Mouse (Mus musculus) hindbrain, embryonic 11.5 days (tissue): ENCODE results near the gene Rpl36a-ps1. TPM values are rescaled to one million over a fixed set of nuclear protein-coding genes. Genes with fewer than 3 reads are reported as not detected.

ENCODE experiments used
- ATAC-seq: fragments of 200-750 bp; cut with Nextera tagmentation; 2 replicates; pipeline ENCODE4 v1.8.0; 2017; ENCODE audit warnings: mild to moderate bottlenecking, moderate TSS enrichment, moderate library complexity; ENCODE audit not compliant: low FRiP score
- DNase-seq: peaks from one replicate; pipeline ENCODE4 v3.0.0-alpha.2; 2015; ENCODE audit warnings: low spot score
- H3K27ac ChIP-seq: fragments of 300-500 bp; sonication (generic); 2 replicates; pipeline ENCODE4 v1.5.1; 2014; ENCODE audit warnings: mild to moderate bottlenecking, low read depth, low read length
- H3K27me3 ChIP-seq: fragments of 300-500 bp; sonication (generic); 2 replicates; pipeline ENCODE4 v1.6.1; 2014; ENCODE audit warnings: mild to moderate bottlenecking, low read length, moderate library complexity, mixed read lengths; ENCODE audit not compliant: control insufficient read depth, insufficient read depth
- H3K36me3 ChIP-seq: fragments of 300-500 bp; sonication (generic); 2 replicates; pipeline ENCODE4 v1.6.1; 2014; ENCODE audit warnings: mild to moderate bottlenecking, low read length, moderate library complexity, mixed read lengths; ENCODE audit not compliant: control insufficient read depth, insufficient read depth
- H3K4me1 ChIP-seq: fragments of 300-500 bp; sonication (generic); replicated peaks from 2 replicates; pipeline ENCODE4 v1.6.1; 2014; ENCODE audit warnings: low read length, mixed read lengths; ENCODE audit not compliant: control insufficient read depth, insufficient read depth
- H3K4me2 ChIP-seq: fragments of 300-500 bp; sonication (generic); replicated peaks from 2 replicates; pipeline ENCODE4 v1.6.1; 2014; ENCODE audit warnings: mild to moderate bottlenecking, low read depth, low read length
- H3K4me3 ChIP-seq: fragments of 300-500 bp; sonication (generic); 2 replicates; pipeline ENCODE4 v1.5.1; 2014; ENCODE audit warnings: low read depth, low read length
- H3K9ac ChIP-seq: fragments of 300-500 bp; sonication (generic); 2 replicates; pipeline ENCODE4 v1.6.1; 2014; ENCODE audit warnings: low read depth, low read length
- H3K9me3 ChIP-seq: fragments of 300-500 bp; sonication (generic); 2 replicates; pipeline ENCODE4 v1.6.1; 2016; ENCODE audit warnings: low read length; ENCODE audit not compliant: control insufficient read depth
- WGBS: fragments of 180-500 bp; shearing (Covaris S2); extraction: QIAGEN DNeasy Blood & Tissue Kit; methylation state at CpG from one replicate; pipeline ENCODE4 v1.1.7; 2014; 5-methylcytosine and 5-hydroxymethylcytosine counted together
- polyA plus RNA-seq: library from polyadenylated mRNA; unstranded; fragments of >200 nt; fragmentation: Nextera tagmentation; extraction: Ambion mirVana; gene quantifications from 2 replicates; pipeline ENCODE4 v1.2.1, GENCODE M21; 2014

The Rpl36a-ps1 gene
- polyA plus RNA-seq, 1 experiment from 2014 or later: 1.2 TPM

DNA sequence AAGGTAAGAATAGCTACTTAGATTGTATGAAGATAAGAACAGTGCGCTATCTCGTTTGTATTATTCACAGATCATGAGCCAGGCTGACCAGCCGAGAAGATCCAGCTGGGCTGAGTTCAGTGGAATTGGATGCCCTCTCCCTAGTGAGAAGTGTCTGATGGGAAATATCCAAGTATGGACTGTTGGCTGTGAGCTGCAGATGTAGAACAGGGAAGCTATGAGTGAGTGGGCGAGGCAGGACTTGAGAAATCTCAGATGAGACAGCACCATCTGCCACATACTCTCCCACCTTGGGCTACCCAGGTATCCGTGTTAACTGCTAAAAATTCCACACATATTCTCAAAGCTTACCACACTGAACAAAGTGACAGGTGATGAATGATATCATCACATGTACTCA is 35.9 kb upstream of the Rpl36a-ps1 start:
- H3K27ac ChIP-seq: no peak overlapping the region
- no peaks in the 10 kb centered on the region for H3K9me3 ChIP-seq
- H3K4me1 ChIP-seq: no peaks in the 10 kb centered on the region
- DNase-seq (no peak), ATAC-seq (peak; percentile 31; the same call in 1 of the 2 replicates)
- 79% methylated on average over 5 of the region's 5 CpGs for WGBS
- H3K36me3 ChIP-seq: no peaks in the 10 kb centered on the region
- no peak overlapping the region for H3K9ac ChIP-seq
- no peak overlapping the region for H3K4me3 ChIP-seq
- H3K27me3 ChIP-seq: no peaks in the 10 kb centered on the region
- H3K4me2 ChIP-seq: no peak overlapping the region

DNA sequence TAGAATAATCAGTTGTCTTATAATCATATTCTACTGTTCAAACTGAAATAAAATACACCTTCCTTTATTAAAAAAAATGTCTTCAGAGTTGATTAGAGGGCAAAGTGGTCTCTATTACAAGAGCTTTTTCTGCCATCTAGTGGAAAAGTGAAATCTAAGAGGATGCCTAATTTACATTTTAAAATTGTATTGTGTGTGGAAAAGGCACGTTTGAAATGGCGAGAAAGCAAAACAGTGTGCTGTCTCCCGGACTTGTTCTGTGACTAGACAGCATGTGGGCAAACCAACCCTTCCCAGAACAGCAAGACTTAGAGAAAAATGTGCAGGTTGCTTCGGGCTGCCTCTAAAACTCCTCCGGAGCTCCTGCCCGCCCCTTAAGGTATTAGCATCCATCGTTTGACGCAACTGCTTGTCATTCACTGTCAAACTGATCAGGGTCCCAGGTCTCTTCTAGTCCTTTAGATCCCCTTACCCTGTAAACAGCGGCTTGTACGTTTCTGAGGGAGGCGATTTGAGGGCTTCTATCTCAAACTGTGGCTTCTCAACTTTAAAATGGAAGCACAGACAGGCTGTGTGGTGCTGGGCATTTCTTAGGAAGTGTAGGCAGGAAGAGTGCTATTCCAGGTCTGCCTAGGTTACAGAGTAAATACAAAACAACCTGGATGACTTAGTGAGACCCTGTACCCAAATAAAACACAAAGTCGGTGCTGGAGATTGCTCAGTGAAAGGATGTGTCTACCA is 28.4 kb upstream of the Rpl36a-ps1 start:
- Histone ChIP-seq H3K9me3 (no peaks in the 10 kb centered on the region), H3K9ac (no peak overlapping the region), H3K27me3 (no peaks in the 10 kb centered on the region), H3K4me3 (0 out of 2 replicates have a peak overlapping the region, but pooled peaks have one; percentile 13), H3K4me2 (0 out of 2 replicates have a peak overlapping the region, but pooled peaks have one; percentile 19), H3K27ac (no peak overlapping the region), H3K36me3 (no peaks in the 10 kb centered on the region), H3K4me1 (no peaks in the 10 kb centered on the region)
- ATAC-seq (no peak), DNase-seq (peak; percentile 20)
- 51% methylated on average over 12 of the region's 12 CpGs for WGBS

DNA sequence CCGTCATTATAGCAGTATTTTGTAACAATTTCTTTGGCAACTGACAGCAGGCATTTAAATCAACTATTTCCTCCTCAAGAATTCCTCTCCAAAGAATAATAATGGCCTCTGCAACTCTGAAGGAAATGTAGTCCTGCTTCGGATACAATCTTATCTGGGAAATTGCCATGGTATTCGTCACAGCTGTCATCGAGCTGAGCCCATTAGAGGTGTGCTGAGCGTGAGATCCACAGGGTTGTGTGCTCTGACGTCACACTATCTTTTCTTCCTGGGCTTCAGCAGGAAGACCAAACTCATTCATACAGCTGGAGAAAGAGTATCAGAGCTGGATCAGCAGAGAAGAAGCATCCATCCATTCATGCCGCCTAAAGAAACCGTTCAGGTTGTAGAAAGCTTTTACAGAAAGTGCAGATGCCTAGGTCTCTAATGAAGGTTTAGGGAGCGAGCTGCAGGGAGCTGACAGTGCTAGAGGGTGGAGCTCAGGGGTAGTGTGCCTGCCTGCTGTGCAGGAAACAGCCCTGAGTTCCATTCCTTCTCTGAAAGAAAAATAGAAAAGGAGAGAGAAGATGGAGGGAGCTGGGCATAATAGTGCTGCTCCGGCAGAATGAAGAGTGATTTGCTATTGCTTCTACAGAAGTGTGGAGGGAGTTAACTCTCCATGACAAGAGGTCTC is 25.2 kb upstream of the Rpl36a-ps1 start:
- no peak overlapping the region for H3K4me2 ChIP-seq
- H3K27ac ChIP-seq: no peak overlapping the region
- H3K4me1 ChIP-seq: no peaks in the 10 kb centered on the region
- no peak for DNase-seq
- no peak overlapping the region for H3K9ac ChIP-seq
- H3K36me3 ChIP-seq: no peaks in the 10 kb centered on the region
- WGBS: 66% methylated on average over 10 of the region's 10 CpGs
- ATAC-seq: no peak
- H3K9me3 ChIP-seq: no peaks in the 10 kb centered on the region
- no peak overlapping the region for H3K4me3 ChIP-seq
- H3K27me3 ChIP-seq: no peaks in the 10 kb centered on the region

DNA sequence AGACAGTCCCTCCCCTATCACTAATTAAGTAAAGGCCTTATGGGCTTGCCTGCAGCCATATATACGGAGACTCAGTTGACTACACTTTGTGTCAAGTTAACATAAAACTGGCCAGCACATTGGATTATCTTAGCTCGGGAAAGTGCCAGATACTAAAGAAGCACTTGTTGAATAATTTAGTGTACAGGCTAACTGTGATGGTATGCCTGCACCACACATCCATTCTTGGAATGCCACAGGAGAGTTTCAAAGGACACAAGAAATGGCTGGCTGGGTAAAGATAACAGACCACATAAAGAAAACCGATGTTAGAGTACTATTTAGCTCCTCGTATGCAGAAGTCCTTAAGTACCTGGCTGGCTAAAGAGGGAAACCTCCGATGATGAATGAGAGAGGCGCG is 24.6 kb upstream of the Rpl36a-ps1 start:
- ATAC-seq (no peak), DNase-seq (no peak)
- WGBS: 92% methylated on average over 7 of the region's 7 CpGs
- H3K9me3 ChIP-seq: no peaks in the 10 kb centered on the region
- H3K27ac ChIP-seq: no peak overlapping the region
- H3K4me3 ChIP-seq: no peak overlapping the region
- H3K4me1 ChIP-seq: no peaks in the 10 kb centered on the region
- no peaks in the 10 kb centered on the region for H3K36me3 ChIP-seq
- no peak overlapping the region for H3K9ac ChIP-seq
- no peaks in the 10 kb centered on the region for H3K27me3 ChIP-seq
- no peak overlapping the region for H3K4me2 ChIP-seq

DNA sequence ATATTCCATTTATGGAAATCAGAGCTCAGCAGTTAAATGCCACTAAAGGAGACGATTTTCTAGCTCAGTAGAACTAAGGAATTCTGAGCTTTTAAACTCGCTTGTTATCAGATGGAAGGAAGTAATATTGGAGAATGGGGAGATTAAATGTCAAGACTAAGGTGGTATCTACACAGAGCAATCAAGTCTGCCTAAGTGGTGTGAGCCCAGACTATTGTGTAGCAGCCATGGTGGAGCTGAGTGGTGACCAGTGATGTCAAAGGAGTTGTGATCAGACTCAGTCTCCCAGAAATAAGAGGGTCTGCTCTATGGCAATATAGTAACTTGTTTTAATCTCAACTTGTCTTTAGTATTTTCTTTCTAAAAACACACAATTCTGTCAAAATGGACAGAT is 16.8 kb upstream of the Rpl36a-ps1 start:
- Histone ChIP-seq H3K4me3 (no peak overlapping the region), H3K4me1 (no peaks in the 10 kb centered on the region), H3K4me2 (no peak overlapping the region), H3K9me3 (no peaks in the 10 kb centered on the region), H3K27me3 (no peaks in the 10 kb centered on the region), H3K36me3 (no peaks in the 10 kb centered on the region), H3K9ac (no peak overlapping the region), H3K27ac (no peak overlapping the region)
- no peak for DNase-seq
- no peak for ATAC-seq
- 87% methylated on average over 2 of the region's 2 CpGs for WGBS

DNA sequence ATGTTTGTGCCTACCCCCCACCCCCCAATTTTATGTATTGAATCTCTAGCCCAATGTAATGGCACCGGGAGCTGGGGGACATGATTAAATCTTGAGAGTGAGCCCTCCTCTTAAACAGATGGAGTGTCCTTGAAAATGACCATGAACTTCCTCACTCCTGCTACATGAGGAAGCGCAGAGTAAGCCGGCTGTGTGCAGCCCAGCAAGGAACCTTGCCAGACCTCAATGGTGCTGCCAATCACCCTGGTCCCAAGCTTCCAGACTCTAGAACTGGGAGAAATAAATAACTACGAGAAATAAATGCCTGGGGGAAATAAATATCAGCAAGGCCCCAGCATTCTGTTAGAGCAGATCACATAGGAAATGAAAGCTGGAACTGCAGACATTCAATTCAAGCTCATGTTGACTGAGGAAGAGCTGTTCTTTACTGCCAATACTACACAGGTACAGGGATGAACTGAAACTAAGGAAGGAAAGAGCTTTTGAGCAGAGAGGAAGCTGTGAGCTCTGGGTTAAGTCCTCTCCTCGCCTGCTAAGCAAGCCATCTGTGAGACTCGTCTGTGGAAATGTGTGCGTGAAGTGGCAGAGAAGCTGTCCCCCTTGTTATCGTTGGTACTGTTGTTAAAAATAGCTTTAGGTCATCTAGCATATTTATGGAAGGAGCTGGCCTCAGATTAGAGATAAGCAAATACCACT is 16.3 kb upstream of the Rpl36a-ps1 start:
- ATAC-seq: no peak
- no peak for DNase-seq
- WGBS: 82% methylated on average over 8 of the region's 8 CpGs

DNA sequence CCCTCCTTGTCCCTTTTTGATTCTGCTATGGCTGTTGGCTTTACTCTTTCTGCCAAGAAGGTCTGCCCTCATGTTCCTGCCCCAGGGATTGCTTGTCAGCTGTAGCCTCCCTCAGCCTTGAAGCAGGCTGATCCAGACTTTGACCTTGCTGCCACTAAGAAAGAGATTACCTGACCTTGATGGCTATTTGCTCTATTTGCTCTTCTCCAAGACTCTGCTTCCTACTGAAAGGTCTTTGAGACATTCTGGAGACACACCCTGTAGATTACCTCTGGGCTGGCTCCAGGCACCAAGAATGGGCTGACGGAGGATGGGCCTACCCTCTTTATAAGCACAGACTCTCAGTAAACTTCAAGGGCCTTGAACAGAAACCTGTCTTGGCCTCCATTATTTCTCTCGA is 1.6 kb downstream of the Rpl36a-ps1 start:
- Histone ChIP-seq H3K4me2 (no peak overlapping the region), H3K27me3 (no peaks in the 10 kb centered on the region), H3K36me3 (no peaks in the 10 kb centered on the region), H3K4me1 (no peaks in the 10 kb centered on the region), H3K27ac (no peak overlapping the region), H3K9me3 (no peaks in the 10 kb centered on the region), H3K9ac (no peak overlapping the region), H3K4me3 (no peak overlapping the region)
- DNase-seq (no peak), ATAC-seq (no peak)
- 92% methylated on average over 2 of the region's 2 CpGs for WGBS

More for the DNA sequence above, 16.3 kb upstream of the Rpl36a-ps1 start:
- Histone ChIP-seq H3K4me1 (no peaks in the 10 kb centered on the region), H3K4me3 (no peak overlapping the region), H3K36me3 (no peaks in the 10 kb centered on the region), H3K27me3 (no peaks in the 10 kb centered on the region), H3K4me2 (no peak overlapping the region), H3K9ac (no peak overlapping the region), H3K9me3 (no peaks in the 10 kb centered on the region), H3K27ac (no peak overlapping the region)

DNA sequence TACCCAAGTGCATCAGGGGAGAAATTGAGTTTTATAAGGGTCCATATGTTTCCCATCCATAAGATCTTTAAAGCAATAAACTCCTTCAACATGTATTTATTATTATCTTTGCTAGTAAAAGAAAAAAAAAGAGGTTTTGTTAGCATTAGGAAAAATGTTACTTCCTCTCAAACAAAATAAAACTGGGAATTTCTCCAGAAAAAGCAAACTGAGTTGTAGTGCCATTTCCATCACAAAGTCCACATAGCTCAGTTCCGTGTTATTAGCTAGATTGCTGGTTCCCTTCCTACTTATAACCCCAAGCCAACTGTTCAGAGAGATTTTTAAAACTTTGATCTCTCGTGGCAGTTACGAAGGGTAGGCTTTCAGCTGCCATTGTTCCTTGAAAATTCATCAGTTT is 3.5 kb downstream of the Rpl36a-ps1 start:
- no peaks in the 10 kb centered on the region for H3K4me1 ChIP-seq
- no peak overlapping the region for H3K9ac ChIP-seq
- WGBS: 75% methylated on average over 3 of the region's 3 CpGs
- DNase-seq (no peak), ATAC-seq (no peak)
- H3K36me3 ChIP-seq: no peaks in the 10 kb centered on the region
- H3K4me3 ChIP-seq: no peak overlapping the region
- H3K27ac ChIP-seq: no peak overlapping the region
- no peaks in the 10 kb centered on the region for H3K27me3 ChIP-seq
- H3K4me2 ChIP-seq: no peak overlapping the region
- no peaks in the 10 kb centered on the region for H3K9me3 ChIP-seq
